Mouse (Mus musculus) left cerebral cortex, adult 2 months (tissue): ENCODE data around the gene Focad. TPM values are rescaled to one million over a fixed set of nuclear protein-coding genes. Genes with fewer than 3 reads are reported as not detected.

Experiments
- DNase-seq, 2 experiments: peaks; one replicate each; pipeline ENCODE4 v3.0.0; 2021 to 2022; ENCODE audit warnings: low spot score in 2 of 2, mixed read lengths in 1 of 2; ENCODE audit errors: extremely low spot score in 1 of 2
- H3K27ac ChIP-seq: fragments of 200-600 bp; 2 replicates; pipeline ENCODE4 v1.8.1; 2022
- H3K4me3 ChIP-seq: fragments of 200-600 bp; 2 replicates; pipeline ENCODE4 v1.8.1; 2022
- CTCF ChIP-seq: fragments of 200-600 bp; IDR thresholded peaks from 2 replicates; pipeline ENCODE4 v1.8.1; 2022; ENCODE audit warnings: antibody characterized with exemption, mild to moderate bottlenecking, moderate library complexity
- intact Hi-C: fragments of 180-260 bp; cut with DNase I; formaldehyde crosslinking; loops from one replicate; pipeline ENCODE4 v1.15.1; 2025
- total RNA-seq, 2 experiments: library from RNA; stranded (reverse); gene quantifications; 2 replicates each; pipeline ENCODE4 v1.2.3; 2021

Gene Focad
- total RNA-seq, 2 experiments from 2014 or later, result 50.7 to 54.7 TPM

DNA sequence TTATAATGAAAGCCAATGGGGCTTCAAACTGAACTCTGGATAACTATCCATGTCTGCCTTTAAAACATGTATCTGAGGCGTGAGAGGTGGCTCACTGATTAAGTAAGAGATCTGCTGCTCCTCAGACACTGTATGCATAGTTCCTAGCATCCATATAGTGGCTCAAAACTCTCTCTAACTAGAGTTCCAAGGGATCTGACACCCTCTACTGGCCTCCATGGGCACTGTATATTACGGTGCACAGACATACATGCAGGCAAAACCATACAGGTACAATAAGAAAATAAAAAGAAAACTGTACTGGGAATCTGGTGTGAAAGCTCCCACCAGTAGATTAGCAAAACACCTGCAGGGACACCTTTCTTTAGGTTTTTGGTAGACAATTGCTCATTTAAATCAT lies 186.1 kb downstream of the Focad start:
- DNase-seq, result no peak
- Histone ChIP-seq H3K27ac (no peak overlapping the region), H3K4me3 (no peak overlapping the region)
- peak; percentile 10 for TF ChIP-seq CTCF
- intact Hi-C loops, result no loop called here

DNA sequence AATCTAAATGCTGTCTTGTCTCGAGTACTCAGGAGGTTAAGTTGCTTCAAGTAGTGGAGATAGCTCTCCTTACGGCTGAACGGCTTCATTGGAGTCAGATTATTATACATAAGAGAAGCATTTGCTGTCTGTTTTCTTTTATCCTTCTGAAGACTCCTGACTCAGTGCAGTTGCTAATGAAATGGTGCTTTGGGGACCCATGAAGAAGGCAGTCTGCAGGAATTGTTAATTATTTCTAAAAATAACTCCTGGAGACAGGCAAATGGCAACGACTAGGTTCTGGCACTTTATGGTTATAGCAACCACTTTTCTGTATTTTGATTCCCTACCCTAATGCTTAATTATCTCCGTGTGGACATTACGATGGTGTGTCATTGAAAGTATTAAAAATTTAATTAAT lies 201.1 kb downstream of the Focad start:
- H3K4me3 ChIP-seq, result no peak overlapping the region
- no peak overlapping the region for H3K27ac ChIP-seq
- no peak for TF ChIP-seq CTCF
- intact Hi-C loops, result no loop called here
- DNase-seq, result no peak

DNA sequence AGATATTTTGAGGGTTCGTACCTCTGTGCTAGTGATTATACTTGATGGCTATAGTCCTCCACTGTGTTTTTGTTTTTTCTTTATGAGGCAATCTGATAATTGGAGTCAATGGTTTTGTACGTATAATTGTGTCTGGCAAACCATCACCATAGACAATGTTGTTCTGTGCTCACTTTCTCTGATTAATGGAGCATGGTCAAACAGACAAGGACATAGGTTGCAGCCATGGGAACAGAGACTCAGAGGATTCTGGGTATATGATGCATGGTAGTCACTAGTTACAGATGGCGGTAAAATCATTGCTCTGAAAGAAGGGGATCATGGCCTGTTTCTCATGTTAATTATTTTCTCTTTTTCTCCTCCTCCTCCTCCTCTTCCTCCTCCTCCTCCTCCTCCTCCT lies 205.1 kb downstream of the Focad start:
- Histone ChIP-seq H3K4me3 (no peak overlapping the region), H3K27ac (no peak overlapping the region)
- no peak for TF ChIP-seq CTCF
- no peak for DNase-seq
- intact Hi-C loops, result no loop called here

DNA sequence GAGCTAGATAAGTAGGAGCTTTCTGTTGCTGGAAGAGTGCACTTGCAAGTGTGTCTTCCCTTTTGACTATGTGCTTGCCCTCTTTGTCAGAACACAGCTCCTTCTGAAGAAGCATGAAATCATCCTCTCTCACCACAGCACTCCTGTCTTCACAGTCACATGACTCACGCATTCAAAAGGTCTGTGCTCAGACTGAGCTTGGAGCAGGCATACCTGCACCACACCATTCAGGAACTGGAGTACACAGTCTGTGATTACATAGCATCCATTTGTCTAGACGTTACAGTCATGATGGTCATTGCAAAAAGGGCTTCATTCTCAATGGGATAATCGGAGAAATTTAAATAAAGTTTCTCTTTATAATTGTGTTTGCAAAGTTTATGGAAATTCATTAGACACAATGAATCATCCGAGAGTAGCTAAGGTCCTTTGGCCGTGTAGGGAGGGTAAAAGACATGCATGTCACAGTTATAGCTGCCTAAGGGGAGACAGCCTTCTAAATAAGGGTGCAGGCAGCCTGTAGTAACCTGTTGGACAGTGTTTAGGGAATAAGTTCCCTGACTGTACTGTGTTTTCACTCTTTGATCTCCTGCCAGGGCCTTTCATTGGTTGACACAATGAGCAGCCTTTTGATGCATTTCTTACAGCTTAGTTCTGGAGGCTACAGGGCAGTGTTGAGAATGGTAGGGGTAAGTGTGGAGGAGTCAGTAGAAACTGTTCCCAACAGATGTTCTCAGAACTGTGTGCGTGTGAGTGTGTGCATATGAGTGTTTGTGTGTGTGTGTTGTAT lies 206.6 kb downstream of the Focad start:
- TF ChIP-seq CTCF, result no peak
- no peak for DNase-seq
- intact Hi-C loops, result loop anchor here (1.0 to 5.0 kb wide), 2 partner anchors 266 to 514 kb away; no protein-coding TSS in a partner anchor
- H3K27ac ChIP-seq, result no peak overlapping the region
- H3K4me3 ChIP-seq, result no peak overlapping the region

DNA sequence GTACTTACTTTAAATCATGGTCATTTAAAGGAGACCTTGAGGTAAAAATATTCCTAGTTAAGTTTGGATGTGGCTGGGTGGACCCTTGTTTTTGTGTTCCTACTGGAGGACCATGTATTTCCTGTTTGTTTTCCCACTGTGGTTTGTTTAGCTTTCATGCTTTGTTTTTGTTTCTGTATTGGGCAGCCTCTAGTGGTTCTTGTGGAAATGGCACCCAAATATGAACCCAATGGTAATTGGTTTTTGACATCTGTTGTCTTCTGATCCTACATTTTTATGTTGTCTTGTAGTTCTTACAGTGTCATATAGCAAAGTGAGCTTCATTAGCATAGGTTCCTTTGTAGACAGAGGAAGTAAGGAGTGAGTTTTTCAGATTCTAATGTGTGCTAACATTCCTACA lies 207.9 kb downstream of the Focad start:
- Histone ChIP-seq H3K4me3 (no peak overlapping the region), H3K27ac (no peak overlapping the region)
- TF ChIP-seq CTCF, result peak; percentile 87
- DNase-seq, result no peak
- intact Hi-C loops, result loop anchor here (5.0 kb wide), 1 partner anchor 515 kb away; no protein-coding TSS in a partner anchor

- TF ChIP-seq CTCF, result no peak
- no peak for DNase-seq
- H3K27ac ChIP-seq, result no peak overlapping the region
- intact Hi-C loops, result loop anchor here (2.0 kb wide), 1 partner anchor 43 kb away; no protein-coding TSS in a partner anchor
- H3K4me3 ChIP-seq, result no peak overlapping the region
These were observed 213.3 kb downstream of the Focad start for GRCm38 (mm10) chr4:88307691-88308090.

DNA sequence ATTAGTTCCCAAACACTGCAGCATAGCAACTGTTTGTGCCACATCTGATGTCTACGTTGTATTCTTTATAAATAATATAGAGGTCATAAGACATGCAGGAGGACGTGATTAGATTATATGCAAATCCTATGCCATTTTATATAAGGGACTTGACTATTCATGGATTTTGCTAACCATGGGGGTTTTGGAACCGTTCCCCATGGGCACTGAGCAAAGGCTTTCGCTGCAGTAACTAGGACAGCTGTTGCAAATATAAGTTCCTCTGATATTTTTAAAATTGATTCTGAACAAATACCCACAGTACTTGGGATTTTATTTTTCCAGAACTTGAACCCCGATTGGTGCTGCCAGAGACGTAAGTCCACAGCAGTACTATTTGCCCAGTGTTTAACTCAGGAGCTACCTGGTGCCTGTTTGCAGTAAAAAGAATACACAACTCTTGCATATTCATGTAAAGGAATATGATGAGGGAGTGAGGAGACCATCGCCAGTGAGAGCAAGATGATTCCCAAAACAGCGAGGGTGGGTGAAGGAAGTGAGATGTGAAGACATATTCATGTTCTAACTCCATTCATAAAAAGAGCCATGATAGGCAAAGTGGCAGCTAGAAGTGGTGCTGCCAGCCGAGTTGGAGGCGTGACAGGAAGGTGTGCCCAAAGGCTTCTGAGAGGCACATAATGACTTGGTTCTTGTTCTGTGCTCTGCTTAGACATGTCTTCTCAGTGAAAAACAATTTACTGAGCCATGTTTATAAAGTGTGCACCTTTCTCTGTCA lies 214.1 kb downstream of the Focad start:
- no peak for DNase-seq
- no peak for TF ChIP-seq CTCF
- intact Hi-C loops, result loop anchor here (2.0 kb wide), 1 partner anchor 42 kb away; no protein-coding TSS in a partner anchor
- Histone ChIP-seq H3K27ac (no peak overlapping the region), H3K4me3 (no peak overlapping the region)

DNA sequence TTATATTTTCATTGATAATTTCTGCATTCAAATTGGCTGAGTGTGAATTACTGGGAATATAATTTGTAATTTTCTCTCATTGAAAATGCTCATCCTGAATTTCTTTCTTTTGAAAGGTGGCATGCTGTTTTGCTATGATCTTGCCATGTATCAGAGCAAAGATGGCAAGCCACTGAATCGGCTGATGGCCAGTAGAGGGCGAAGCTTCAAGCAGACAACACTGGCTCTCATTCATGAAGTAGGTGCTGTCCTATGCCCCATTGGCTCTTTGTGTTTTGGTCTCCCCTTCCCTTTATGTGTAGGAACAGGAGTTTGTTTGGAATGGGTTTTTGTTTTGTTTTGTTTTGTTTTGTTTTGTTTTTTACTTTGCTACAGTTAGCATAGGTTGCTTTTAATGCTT lies 215.2 kb downstream of the Focad start:
- no peak for DNase-seq
- intact Hi-C loops, result loop anchor here (2.0 kb wide), 1 partner anchor 41 kb away; no protein-coding TSS in a partner anchor
- H3K4me3 ChIP-seq, result no peak overlapping the region
- peak; percentile 56 for TF ChIP-seq CTCF
- no peak overlapping the region for H3K27ac ChIP-seq

- H3K4me3 ChIP-seq, result no peak overlapping the region
- DNase-seq, result no peak
- no peak overlapping the region for H3K27ac ChIP-seq
- TF ChIP-seq CTCF, result no peak
- intact Hi-C loops, result no loop called here
These were observed 220.5 kb downstream of the Focad start for GRCm38 (mm10) chr4:88314898-88315297.

- no peak for TF ChIP-seq CTCF
- Histone ChIP-seq H3K4me3 (no peak overlapping the region), H3K27ac (no peak overlapping the region)
- DNase-seq, result no peak
- intact Hi-C loops, result no loop called here
These were observed 225.6 kb downstream of the Focad start for GRCm38 (mm10) chr4:88320067-88320466.

- DNase-seq, result no peak
- intact Hi-C loops, result no loop called here
- H3K4me3 ChIP-seq, result no peak overlapping the region
- TF ChIP-seq CTCF, result no peak
- no peak overlapping the region for H3K27ac ChIP-seq
These were observed 231.0 kb downstream of the Focad start for GRCm38 (mm10) chr4:88325392-88325791.

DNA sequence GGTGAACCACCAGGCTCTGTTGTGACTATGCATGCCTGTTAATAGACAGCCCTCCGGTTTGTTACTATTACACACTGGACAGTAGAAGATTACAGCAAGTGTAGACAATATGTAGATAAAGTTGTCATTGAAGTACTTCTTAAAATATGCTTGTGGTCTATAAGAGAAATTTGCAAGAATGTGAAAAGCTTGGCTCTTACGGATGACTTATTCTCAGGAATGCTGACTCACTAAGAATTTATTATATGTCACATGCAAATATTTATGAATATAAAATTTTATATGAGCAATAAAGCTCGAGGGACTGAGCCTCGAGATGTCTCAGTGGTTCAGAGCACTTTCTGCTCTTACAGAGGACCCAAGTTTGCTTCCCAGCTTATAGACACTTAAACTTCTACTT lies 240.1 kb downstream of the Focad start:
- H3K4me3 ChIP-seq, result no peak overlapping the region
- H3K27ac ChIP-seq, result no peak overlapping the region
- TF ChIP-seq CTCF, result no peak
- intact Hi-C loops, result no loop called here
- DNase-seq, result no peak
